Mouse (Mus musculus) limb, embryonic 15.5 days (tissue): ENCODE results near the gene Trappc3. TPM values are rescaled to one million over a fixed set of nuclear protein-coding genes. Genes with fewer than 3 reads are reported as not detected.

Source experiments
- ATAC-seq: fragments of 200-750 bp; cut with Nextera tagmentation; 2 replicates; pipeline ENCODE4 v1.8.0; 2017; ENCODE audit warnings: low read depth, moderate TSS enrichment; ENCODE audit not compliant: insufficient number of reproducible peaks, low FRiP score, low TSS enrichment
- H3K27ac ChIP-seq: fragments of 300-500 bp; sonication (generic); 2 replicates; pipeline ENCODE4 v1.5.1; 2015; ENCODE audit warnings: moderate library complexity, mild to moderate bottlenecking, inconsistent platforms
- H3K27me3 ChIP-seq: fragments of 300-500 bp; sonication (generic); 2 replicates; pipeline ENCODE4 v1.6.1; 2015; ENCODE audit warnings: inconsistent platforms
- H3K36me3 ChIP-seq: fragments of 300-500 bp; sonication (generic); 2 replicates; pipeline ENCODE4 v1.6.1; 2015; ENCODE audit warnings: inconsistent platforms
- H3K4me1 ChIP-seq: fragments of 300-500 bp; sonication (generic); 2 replicates; pipeline ENCODE4 v1.6.1; 2015; ENCODE audit warnings: inconsistent platforms
- H3K4me2 ChIP-seq: fragments of 300-500 bp; sonication (generic); 2 replicates; pipeline ENCODE4 v1.6.1; 2015; ENCODE audit warnings: mild to moderate bottlenecking, inconsistent platforms
- H3K4me3 ChIP-seq: fragments of 300-500 bp; sonication (generic); 2 replicates; pipeline ENCODE4 v1.5.1; 2015; ENCODE audit warnings: mild to moderate bottlenecking, inconsistent platforms
- H3K9ac ChIP-seq: fragments of 300-500 bp; sonication (generic); 2 replicates; pipeline ENCODE4 v1.6.1; 2015; ENCODE audit warnings: inconsistent platforms
- H3K9me3 ChIP-seq: fragments of 300-500 bp; sonication (generic); 2 replicates; pipeline ENCODE4 v1.6.1; 2016; ENCODE audit warnings: inconsistent platforms
- WGBS: fragments of 180-500 bp; shearing (Covaris S2); methylation state at CpG from one replicate; pipeline ENCODE4 v1.1.7; 2015; 5-methylcytosine and 5-hydroxymethylcytosine counted together
- polyA plus RNA-seq: library from polyadenylated mRNA; unstranded; fragments of >200 nt; fragmentation: Nextera tagmentation; extraction: Ambion mirVana; gene quantifications from 2 replicates; pipeline ENCODE4 v1.2.1, GENCODE M21; 2015

The Trappc3 gene
- polyA plus RNA-seq, 1 experiment from 2014 or later: 128 TPM

GRCm38 (mm10) chr4:126306058-126306457, 43.9 kb downstream of the Trappc3 start:
- peaks cover 4% of the 10 kb centered on the region; the same call in 1 of the 2 replicates for H3K36me3 ChIP-seq
- no peaks in the 10 kb centered on the region for H3K9me3 ChIP-seq
- peaks cover 28% of the 10 kb centered on the region for H3K4me1 ChIP-seq
- H3K27ac ChIP-seq: no peak overlapping the region
- no peak overlapping the region for H3K4me3 ChIP-seq
- no peak for ATAC-seq
- no peak overlapping the region for H3K4me2 ChIP-seq
- 87% methylated on average over 6 of the region's 6 CpGs for WGBS
- H3K9ac ChIP-seq: no peak overlapping the region
- H3K27me3 ChIP-seq: peaks cover 20% of the 10 kb centered on the region; the same call in 1 of the 2 replicates

DNA sequence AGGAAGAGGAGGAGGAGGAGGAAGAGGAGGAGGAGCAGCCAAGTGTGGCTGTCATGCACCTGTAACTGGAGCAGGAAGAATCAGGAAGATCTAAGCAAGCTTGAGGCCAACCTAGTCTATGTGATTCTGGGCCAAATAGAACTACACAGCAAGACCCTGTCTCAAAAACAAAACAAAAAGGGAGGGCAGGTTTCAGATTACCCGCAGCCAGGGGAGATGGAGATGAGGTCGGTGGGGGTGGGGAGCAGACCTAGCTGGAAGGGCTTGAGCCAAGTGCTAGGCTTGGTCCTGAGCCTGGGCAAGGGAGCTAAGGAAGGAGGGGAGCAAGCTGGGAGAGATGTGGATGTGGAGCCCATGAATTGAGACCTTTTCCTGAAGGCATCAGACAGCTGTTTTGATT, 44.7 kb downstream of the Trappc3 start:
- no peak for ATAC-seq
- Histone ChIP-seq H3K27ac (no peak overlapping the region), H3K4me3 (no peak overlapping the region), H3K9me3 (no peaks in the 10 kb centered on the region), H3K36me3 (peaks cover 4% of the 10 kb centered on the region; the same call in 1 of the 2 replicates), H3K4me2 (no peak overlapping the region), H3K27me3 (peaks cover 12% of the 10 kb centered on the region; the same call in 1 of the 2 replicates), H3K4me1 (peaks cover 20% of the 10 kb centered on the region), H3K9ac (no peak overlapping the region)
- 4% methylated on average over 2 of the region's 2 CpGs for WGBS

DNA sequence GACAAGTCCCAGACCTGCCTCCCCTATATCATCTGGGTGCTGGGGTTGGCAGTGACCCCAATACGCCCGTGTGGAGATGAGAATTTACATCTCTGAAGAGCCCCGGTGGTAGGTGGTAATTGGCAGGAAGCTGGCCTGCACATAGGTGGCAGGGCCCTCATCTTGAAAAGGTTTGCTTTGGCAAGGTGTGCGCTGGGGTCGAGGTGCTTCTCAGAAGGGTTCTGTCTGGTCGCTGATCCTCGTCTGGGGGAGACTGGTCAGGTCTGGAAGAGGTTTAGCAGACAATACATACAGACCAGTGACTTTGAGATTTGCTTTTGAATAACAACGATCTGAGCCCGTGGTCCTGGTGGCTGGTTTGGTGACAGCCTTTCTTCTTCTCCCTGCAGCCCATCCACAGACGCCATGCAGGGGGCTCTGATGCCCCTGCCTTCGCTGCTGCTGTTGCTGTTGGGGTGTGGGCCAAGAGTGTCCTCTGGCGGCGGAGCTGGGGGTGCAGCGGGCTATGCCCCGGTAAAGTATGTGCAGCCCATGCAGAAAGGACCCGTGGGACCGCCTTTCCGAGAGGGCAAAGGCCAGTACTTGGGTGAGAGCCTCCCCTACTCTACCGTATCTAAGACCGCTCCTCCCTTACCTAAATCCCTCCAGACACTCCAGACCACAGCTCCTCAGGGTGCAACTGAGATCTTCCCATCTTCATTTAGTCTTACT, 47.2 kb downstream of the Trappc3 start:
- peak; percentile 27; the same call in 1 of the 2 replicates for ATAC-seq
- Histone ChIP-seq H3K9ac (no peak overlapping the region), H3K4me1 (peaks cover 35% of the 10 kb centered on the region), H3K9me3 (no peaks in the 10 kb centered on the region), H3K4me2 (peak overlapping the region; percentile 30), H3K4me3 (no peak overlapping the region), H3K36me3 (peaks cover 4% of the 10 kb centered on the region; the same call in 1 of the 2 replicates), H3K27me3 (no peaks in the 10 kb centered on the region), H3K27ac (peak overlapping the region; percentile 22; the same call in 1 of the 2 replicates)
- WGBS: 17% methylated on average over 20 of the region's 20 CpGs

DNA sequence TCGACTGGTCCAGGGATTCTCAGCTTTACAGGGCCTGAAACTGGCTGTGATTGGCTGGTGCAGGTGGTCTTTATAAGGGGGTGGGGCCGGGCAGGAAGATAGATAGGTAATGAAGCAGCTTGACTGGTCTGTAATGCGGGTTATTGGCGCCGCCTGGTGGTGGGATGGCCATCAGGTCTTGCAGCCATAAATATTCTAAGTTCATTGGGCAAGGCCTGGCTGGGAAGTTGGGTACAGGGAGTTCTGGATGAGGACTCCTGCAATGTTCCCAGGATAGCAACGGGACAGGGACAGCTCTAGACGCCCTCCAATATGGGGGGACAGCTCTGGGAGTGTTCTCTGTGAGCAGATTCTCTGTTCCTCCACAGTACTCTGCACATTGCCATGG, 47.8 kb downstream of the Trappc3 start:
- no peak overlapping the region for H3K9ac ChIP-seq
- ATAC-seq: peak; percentile 46; the same call in 1 of the 2 replicates
- H3K4me3 ChIP-seq: no peak overlapping the region
- H3K4me2 ChIP-seq: peak overlapping the region; percentile 30
- under 1% methylated on average over 7 of the region's 7 CpGs for WGBS
- peaks cover 38% of the 10 kb centered on the region for H3K4me1 ChIP-seq
- H3K27me3 ChIP-seq: no peaks in the 10 kb centered on the region
- no peaks in the 10 kb centered on the region for H3K9me3 ChIP-seq
- peaks cover 9% of the 10 kb centered on the region; the same call in 1 of the 2 replicates for H3K36me3 ChIP-seq
- H3K27ac ChIP-seq: peak overlapping the region; percentile 22

DNA sequence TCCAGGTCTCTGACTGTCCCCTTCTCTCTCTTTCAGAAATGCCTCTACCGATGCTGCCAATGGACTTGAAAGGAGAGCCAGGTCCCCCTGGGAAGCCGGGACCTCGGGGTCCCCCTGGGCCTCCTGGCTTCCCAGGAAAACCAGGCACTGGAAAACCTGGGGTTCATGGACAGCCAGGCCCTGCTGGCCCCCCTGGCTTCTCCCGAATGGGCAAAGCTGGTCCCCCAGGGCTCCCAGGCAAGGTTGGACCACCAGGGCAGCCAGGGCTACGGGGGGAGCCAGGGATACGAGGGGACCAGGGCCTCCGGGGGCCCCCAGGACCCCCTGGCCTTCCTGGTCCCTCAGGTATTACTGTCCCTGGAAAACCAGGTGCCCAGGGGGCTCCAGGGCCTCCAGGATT, 48.2 kb downstream of the Trappc3 start:
- H3K4me2 ChIP-seq: no peak overlapping the region
- no peak overlapping the region for H3K4me3 ChIP-seq
- H3K27me3 ChIP-seq: no peaks in the 10 kb centered on the region
- H3K36me3 ChIP-seq: peaks cover 11% of the 10 kb centered on the region; the same call in 1 of the 2 replicates
- 79% methylated on average over 7 of the region's 7 CpGs for WGBS
- H3K4me1 ChIP-seq: peaks cover 38% of the 10 kb centered on the region
- no peaks in the 10 kb centered on the region for H3K9me3 ChIP-seq
- H3K27ac ChIP-seq: peak overlapping the region; percentile 6; the same call in 1 of the 2 replicates
- H3K9ac ChIP-seq: no peak overlapping the region
- ATAC-seq: no peak

- WGBS: 89% methylated on average over 16 of the region's 16 CpGs
These were observed 49.6 kb downstream of the Trappc3 start for GRCm38 (mm10) chr4:126311566-126312200.

DNA sequence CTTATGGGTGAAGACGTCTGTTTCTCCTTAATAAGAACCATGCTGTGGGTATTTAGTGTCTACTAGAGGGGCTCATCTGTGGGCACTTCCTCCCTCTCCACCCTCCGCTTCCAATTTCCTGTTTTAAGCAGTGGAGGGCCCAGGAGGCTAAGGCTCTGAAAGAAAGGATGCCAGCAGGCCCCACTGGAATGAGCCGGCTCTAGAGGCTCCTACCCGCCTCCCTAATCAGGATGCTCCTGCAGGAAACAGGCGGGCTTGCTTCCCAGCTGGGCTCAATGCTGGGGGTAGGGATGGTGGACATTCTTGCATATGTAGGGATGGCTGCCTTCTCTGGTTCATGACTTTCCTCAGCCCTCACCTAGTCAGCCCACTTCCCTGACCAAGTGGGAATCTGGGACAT, 51.1 kb downstream of the Trappc3 start:
- Histone ChIP-seq H3K4me2 (no peak overlapping the region), H3K4me3 (no peak overlapping the region), H3K36me3 (peaks cover 39% of the 10 kb centered on the region), H3K4me1 (peaks cover 42% of the 10 kb centered on the region), H3K9ac (no peak overlapping the region), H3K27me3 (no peaks in the 10 kb centered on the region), H3K27ac (peak overlapping the region; percentile 69), H3K9me3 (no peaks in the 10 kb centered on the region)
- no peak for ATAC-seq
- 29% methylated on average over 5 of the region's 5 CpGs for WGBS

More at GRCm38 (mm10) chr4:126311566-126312200, 49.6 kb downstream of the Trappc3 start:
- Histone ChIP-seq H3K27ac (peak overlapping the region; percentile 69; the same call in 1 of the 2 replicates), H3K27me3 (no peaks in the 10 kb centered on the region), H3K4me1 (peaks cover 42% of the 10 kb centered on the region), H3K36me3 (peaks cover 24% of the 10 kb centered on the region), H3K4me3 (no peak overlapping the region), H3K9me3 (no peaks in the 10 kb centered on the region), H3K4me2 (no peak overlapping the region), H3K9ac (no peak overlapping the region)
- ATAC-seq: no peak

GRCm38 (mm10) chr4:126314393-126314792, 52.3 kb downstream of the Trappc3 start:
- Histone ChIP-seq H3K4me1 (peaks cover 39% of the 10 kb centered on the region), H3K36me3 (peaks cover 50% of the 10 kb centered on the region), H3K4me3 (no peak overlapping the region), H3K27ac (peak overlapping the region; percentile 76), H3K9ac (no peak overlapping the region), H3K27me3 (no peaks in the 10 kb centered on the region), H3K9me3 (no peaks in the 10 kb centered on the region), H3K4me2 (no peak overlapping the region)
- no peak for ATAC-seq
- 26% methylated on average over 10 of the region's 10 CpGs for whole genome bisulfite sequencing

- Histone ChIP-seq H3K27me3 (no peaks in the 10 kb centered on the region), H3K4me1 (peaks cover 42% of the 10 kb centered on the region), H3K4me2 (no peak overlapping the region), H3K36me3 (peaks cover 45% of the 10 kb centered on the region), H3K9me3 (no peaks in the 10 kb centered on the region), H3K27ac (no peak overlapping the region), H3K4me3 (no peak overlapping the region), H3K9ac (no peak overlapping the region)
- ATAC-seq: no peak
- WGBS: 44% methylated on average over 5 of the region's 5 CpGs
These were observed 53.8 kb downstream of the Trappc3 start for GRCm38 (mm10) chr4:126315931-126316330.

DNA sequence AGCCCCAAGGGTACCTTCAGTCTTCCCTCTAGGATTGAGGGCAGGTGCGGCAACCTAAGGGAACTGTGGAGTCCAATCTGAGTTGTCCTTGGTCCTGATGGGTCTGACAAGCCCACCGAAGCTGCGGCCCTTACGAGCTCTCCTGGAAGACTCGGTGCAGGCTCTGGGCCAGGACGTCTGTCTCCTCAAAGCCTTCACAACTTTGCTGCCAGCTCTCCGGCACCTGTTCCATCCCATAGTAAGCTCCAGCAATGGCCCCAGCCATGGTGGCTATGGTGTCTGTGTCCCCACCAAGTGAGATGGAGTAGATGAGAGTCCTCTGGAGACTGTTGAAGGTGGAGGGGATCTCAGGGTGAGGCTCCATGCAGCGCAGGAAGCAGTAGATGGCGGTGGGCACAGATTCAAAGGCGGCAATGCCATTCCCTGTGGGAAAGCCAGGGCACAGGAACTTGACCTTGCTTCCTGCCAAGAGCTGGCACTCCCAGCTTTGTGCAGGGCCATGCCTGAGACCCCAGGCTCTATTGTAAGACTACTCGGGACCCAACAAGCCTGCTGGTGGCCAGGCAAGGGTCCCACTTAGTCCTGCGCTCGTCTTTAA, 54.4 kb downstream of the Trappc3 start:
- no peaks in the 10 kb centered on the region for H3K27me3 ChIP-seq
- peaks cover 45% of the 10 kb centered on the region for H3K36me3 ChIP-seq
- H3K4me1 ChIP-seq: peaks cover 43% of the 10 kb centered on the region
- H3K9ac ChIP-seq: no peak overlapping the region
- no peak overlapping the region for H3K4me2 ChIP-seq
- H3K4me3 ChIP-seq: no peak overlapping the region
- no peaks in the 10 kb centered on the region for H3K9me3 ChIP-seq
- 93% methylated on average over 13 of the region's 13 CpGs for WGBS
- ATAC-seq: no peak
- H3K27ac ChIP-seq: no peak overlapping the region

DNA sequence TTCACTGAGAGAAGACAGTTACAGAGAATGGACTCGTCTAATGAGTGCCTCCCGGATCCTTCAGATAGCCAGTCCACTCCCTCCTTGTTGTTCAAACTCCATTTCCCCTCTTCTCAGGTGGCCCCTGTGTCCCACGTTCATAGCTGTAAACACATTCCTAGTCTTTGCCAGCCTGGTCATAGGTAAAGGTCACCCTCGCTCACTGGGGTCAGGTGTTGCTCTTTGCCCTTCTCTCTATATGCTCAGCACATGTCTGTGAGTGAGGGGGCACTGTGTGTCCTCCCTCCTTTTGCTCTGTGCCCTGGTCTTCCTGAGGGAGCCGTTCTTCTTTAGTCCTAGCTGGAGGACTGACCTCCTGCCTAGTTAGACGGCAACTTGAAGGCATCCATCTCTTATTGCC, 57.7 kb downstream of the Trappc3 start:
- Histone ChIP-seq H3K4me3 (no peak overlapping the region), H3K4me2 (no peak overlapping the region), H3K9ac (no peak overlapping the region), H3K9me3 (no peaks in the 10 kb centered on the region), H3K36me3 (peaks cover 42% of the 10 kb centered on the region), H3K27me3 (no peaks in the 10 kb centered on the region), H3K27ac (no peak overlapping the region), H3K4me1 (peaks cover 30% of the 10 kb centered on the region)
- WGBS: 81% methylated on average over 6 of the region's 6 CpGs
- no peak for ATAC-seq
